Mouse (Mus musculus): Measurements from ENCODE around the gene Prex1. TPM values are rescaled to one million over a fixed set of nuclear protein-coding genes. Genes with fewer than 3 reads are reported as not detected.
"Not testable (repeated sequence)": the region's sequence is repeated elsewhere in the genome, so short reads cannot be mapped to it uniquely, and the experiment has no call there.

Gene Prex1
- total RNA-seq (2021) (10 to 100 TPM; 11.2 to 18.2 TPM), polyA plus RNA-seq (2012; rRNA removed) (35.4 and 37.9 TPM in 2 replicates)
- long read RNA-seq, full-length matches to known transcripts, result 1 of 6 reads
- long read RNA-seq, partial matches to known transcripts, result 4 of 6 reads
- long read RNA-seq, other reads (novel, unspliced or antisense), result 1 of 6 reads

DNA sequence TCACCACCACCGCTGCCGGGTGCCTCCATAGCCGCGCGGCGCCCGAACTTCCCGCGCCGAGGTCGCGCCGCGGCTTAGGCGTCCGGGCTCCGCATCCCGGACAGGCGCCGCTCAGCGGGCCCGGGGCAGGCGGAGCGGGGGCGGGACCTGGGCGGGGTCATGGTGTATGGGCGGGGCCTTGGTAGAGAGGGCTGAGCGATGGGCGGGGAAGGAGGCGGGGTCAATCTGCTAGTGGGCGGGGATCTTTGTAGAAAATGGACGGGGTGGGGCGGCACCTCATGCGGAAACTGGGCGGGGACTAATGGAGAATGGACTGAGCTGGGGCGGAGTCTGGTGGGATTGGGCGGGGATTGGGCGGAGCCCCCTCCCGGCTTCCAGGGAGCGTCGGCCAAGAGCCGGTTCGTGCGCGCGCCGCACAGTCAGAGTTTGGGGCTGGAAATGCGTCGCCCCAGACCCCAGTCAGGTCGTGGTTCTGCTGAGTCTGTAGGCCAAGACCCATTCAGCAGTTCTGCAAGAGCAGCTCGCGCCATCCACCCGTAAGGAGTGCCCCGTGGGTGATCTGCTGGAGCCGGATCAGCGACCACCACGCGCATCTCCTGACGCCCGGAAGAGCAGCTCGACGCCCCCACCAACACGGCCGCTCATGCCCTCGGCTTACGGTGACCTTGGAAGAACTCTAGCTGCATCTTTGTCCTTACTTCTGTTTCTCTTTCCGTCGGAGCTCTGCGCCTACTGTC is at the start of gene Prex1:
Gene Prex1, minus strand, starts transcription at position 143 of the 737 bp plus-strand sequence.
- peak; percentile 99 for DNase-seq

DNA sequence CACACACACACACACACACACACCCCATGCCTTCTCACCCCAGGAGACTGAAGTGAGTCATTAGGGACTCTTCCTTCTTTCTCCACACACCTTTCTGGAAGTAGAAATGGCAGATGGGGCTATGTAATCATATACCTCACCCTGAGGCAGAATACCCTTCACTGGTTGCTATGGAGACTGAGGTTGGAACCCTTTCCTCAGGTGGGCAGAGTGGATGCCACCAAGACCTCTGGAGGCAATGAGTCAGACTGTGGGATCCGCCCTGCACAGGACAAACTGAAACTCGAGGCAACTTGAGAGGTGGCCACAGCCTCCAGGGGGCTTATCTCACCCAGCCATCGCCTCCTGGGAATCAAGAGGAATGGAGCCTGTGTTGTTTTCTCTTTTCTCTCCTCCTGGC is 44.3 kb upstream of the Prex1 start:
- no peak for DNase-seq

DNA sequence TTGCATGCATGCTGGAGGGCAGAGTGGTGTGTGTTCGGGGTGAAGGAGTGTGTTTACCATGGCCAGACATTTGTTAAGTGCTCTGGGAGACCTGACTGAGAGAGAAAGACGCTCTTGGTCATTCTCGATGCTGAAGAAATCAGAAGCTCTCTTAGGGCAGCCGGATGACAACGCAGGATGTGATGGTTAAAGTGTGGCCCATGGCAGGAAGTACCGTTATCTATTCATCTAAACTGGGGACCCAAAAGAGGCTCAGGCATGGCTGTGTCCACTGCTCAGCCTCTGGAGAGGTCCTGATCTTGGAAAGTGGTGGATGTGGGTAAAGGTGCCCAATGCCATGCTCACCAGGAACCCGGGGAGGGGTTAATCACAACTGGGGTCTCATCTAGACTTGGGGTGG is 41.1 kb upstream of the Prex1 start:
- no peak for DNase-seq

DNA sequence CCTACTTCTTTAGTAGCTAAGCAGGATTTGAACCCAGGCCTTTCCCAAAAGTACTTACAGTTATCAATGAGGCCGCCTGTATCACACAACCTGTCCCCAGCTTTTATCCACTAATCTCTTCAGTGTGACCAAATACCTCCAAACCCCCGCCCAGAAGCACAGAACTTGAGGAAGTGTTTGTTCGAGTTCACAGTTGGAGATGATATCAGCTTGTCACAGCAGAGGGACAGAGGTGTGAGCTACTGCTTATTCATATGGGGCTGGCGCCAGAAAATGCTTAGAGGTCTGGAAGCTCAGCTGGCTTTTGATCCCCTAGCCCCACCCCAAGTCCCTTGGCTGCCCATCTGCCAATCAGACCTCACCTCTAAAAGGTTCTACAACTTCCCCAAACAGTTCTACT is 40.6 kb upstream of the Prex1 start:
- DNase-seq, result no peak

DNA sequence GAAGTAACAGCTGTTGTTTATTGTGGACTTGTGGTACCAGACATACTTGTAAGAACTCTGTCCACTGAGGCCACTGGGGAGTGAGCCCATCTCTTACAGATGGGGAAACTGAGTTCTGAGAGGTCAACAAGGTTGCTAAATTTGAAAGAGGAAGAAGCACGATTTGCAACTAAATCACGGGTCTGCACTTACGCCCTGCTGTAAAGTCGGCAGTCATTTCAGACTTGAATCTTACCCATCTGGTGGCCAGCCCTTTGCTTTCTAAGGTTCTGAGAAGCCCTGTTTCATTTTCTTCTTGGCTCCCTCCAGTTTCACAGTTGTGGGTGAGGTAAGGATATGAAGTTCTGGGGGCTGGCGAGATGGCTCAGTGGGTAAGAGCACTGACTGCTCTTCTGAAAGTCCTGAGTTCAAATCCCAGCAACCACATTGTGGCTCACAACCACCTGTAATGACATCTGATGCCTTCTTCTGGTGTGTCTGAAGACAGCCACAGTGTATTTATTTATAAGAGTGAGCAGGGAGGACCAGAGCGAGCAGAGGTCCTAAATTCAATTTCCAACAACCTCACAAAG is 37.1 kb upstream of the Prex1 start:
- DNase-seq, result no peak

DNA sequence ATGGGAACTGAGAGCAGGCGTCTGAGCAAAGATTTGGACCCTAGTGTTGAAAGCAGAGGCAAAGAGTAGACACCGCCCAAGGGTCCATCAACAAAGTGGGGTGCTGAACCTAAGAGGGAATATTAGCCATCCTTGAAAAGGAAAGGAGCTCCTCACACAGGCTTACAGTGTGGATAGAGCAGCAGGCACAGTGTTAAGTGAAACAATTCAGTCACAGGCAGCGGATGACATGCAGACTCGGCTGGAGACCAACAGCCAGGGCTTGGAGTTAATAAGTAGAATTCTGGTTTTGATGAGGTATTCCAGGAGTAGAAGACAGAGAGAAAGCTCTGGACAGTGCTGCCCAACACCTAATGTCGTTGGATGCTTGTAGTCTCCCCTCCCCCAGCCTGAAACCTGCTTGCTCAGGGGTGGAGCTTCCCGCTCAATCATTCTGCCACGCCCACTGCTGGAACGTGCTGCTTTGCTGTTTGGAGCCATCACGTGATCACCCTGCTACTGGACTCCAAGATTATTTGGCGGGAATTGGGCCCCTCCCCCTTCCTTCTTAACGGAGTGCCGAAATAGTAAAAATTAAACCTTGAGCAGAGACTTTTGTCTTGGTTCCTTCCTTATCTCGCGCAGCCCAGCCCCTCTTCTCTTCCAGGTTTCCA is 32.8 kb upstream of the Prex1 start:
- DNase-seq, result not testable (repeated sequence)

DNA sequence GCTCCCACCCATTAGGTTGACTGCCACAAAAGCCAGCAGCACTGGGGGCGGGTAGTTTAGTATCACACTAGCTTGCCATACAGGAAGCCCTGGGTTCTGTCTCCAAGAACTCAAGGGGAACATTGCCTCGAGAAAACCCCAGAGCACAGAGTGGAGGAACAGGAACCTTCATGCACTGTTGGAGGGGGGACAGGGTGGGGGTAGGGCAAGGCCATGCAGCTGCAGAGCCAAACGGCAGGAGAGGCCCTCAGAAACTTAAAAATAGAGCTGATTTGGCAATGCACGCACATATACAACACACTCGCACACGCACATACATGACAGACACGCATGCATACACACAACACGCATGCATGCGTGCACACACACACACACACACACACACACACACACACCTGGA is 32.2 kb upstream of the Prex1 start:
- DNase-seq, result no peak

DNA sequence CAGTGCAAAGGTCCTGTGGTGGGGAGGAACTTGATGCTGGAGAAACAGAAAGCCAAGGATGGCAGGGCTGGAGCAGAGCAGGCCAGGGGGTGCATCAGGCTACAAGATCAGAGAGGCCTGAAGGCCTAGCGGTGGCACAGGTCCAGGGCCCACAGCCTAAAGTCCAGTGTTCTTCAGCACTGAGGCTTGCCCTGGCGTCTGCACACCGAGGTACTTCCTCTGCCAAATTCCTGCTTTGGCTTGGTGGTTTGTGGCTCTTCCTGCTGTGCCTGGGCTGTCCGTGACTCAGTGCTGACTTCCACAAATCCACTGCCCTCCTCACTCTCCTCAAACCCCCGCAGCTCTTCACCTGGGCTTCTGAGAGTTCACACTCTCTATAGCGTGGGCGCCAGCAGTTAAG is 30.8 kb upstream of the Prex1 start:
- no peak for DNase-seq

DNA sequence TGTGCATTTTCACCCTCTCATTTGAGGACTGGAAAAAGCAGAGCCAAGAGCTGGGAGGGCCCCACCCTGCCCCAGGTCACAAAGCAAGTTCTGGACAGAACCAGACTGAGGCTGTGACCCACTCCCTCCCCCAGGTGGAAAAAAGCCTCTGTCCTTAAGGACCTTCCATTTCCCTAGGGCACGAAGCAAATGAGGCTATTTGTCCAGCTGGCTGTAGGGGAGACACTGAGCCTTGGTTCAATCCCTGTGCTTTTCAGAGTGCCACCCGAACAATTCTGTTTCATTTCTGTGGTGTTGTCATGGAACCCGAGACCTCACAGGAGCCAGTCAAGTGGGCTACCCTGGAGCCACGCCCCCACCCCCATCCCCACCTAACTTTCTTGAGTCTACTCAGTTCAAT is 29.9 kb upstream of the Prex1 start:
- no peak for DNase-seq

DNA sequence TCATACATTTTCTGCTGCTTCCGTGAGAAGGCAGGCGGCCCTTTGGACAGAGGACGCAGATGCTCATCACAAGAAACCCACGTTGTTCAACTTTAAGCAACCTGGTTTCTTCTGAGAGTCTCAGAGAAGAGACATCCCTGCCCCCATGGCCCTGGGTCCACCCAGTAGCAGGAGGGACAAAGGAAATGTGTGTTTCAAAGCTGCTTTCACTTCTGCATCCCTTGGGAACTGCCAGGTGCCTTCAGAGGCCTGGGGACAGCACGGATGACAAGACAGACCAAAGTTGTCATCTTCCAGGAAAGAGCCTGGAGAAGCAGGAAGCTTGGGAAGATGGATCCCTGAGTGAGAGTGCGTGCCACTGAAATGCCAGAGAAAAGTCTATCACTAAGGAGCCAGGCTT is 27.8 kb upstream of the Prex1 start:
- no peak for DNase-seq

DNA sequence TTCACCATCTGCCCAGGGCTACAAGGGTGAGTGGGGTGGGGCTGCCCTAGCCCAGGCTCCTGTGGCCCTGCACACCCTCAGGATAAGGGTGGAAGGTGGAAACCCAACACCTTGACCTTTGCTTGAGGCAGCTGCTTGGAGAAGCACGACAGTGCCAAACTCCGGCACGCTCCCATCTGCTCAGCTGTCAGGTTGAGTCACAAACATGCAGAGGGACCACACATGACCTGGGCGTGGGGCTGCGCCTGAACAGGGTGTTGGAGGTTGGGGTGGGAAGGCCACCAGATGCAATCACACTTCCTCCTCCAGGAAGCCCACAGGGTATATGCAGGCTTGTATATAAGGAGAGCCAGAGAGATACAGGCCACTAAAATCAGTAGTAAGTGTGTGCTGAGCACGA is 26.8 kb upstream of the Prex1 start:
- no peak for DNase-seq

DNA sequence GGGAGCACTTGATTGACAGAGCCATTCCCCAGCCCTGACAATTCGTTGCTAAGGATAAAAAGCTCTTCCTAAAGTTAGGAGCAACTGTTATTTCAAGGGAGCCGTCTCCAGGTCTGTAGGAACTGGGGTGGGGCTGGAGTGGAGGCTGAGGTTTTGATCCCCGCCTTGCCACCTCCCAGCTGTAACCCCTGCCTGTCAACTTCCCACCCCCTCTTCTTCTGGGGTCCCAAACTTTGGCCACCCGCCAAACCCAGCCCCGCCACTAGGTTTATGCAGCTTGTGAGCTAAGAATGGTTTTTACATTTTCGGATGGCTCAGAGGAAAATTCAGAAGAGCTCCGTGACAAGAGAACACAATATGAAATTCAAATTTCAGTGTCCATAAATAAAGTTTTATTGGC is 23.7 kb upstream of the Prex1 start:
- DNase-seq, result no peak

DNA sequence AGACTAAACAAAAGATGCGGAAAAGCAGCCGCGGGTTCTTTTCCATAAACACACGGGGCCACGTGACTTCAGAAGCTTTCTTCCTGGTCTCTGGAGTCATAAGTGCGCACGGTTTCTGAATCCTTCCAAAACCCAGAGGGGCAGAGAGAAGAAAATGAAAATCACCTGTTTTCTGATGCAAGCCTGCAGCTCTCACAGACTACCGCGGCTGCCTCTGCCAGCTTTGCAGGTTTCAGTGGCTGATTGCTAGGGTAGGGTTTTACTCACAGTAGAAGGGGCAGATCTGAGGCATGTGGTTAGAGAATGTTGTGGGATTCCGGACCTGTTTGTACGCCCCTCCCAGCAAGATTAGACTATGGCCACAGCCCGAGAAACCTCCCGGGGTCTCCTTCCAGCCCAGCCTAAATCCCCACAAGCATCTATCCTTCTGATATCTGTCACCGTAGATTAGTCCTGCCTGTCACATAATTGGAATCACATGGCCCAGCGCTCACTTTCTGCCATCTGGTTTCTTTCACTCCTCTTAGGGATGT is 21.9 kb upstream of the Prex1 start:
- DNase-seq, result no peak

DNA sequence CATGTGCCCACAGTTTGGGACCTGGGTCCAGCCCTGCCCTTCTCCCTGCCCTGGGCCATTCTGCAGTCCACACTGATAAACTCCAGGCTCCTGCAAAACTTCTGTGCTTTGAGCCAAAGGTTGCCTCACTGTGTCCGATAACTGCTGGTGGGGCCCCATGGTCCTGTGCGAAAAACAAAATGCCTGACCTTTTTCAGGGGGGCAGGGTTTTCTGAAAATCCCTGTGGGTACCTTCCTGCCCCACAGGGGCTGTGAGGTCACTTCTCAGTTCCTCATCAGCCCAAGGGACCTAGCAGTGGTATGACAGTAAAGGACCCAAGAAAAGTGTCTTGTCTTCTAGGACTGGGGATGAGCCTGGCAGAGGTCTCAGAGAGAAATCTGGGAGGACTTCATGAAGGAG is 19.2 kb upstream of the Prex1 start:
- DNase-seq, result no peak

DNA sequence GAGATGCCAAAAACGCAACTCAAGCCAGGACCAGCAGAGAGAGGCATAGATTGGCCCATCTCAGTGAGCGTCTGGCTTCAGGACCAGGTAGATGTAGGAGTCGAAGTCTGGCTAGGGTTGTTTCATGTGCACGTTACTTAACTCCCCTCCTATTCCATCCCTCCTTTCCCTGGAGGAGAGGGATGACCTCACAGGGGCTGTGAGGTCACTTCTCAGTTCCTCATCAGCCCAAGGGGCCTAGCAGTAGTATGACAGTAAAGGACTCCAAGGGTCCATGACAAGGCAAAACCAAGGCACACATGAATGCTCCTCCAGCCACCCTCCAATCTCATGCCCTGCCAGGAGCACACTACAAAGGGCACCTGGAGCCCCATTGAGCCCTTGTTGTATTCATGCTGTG is 18.5 kb upstream of the Prex1 start:
- no peak for DNase-seq

DNA sequence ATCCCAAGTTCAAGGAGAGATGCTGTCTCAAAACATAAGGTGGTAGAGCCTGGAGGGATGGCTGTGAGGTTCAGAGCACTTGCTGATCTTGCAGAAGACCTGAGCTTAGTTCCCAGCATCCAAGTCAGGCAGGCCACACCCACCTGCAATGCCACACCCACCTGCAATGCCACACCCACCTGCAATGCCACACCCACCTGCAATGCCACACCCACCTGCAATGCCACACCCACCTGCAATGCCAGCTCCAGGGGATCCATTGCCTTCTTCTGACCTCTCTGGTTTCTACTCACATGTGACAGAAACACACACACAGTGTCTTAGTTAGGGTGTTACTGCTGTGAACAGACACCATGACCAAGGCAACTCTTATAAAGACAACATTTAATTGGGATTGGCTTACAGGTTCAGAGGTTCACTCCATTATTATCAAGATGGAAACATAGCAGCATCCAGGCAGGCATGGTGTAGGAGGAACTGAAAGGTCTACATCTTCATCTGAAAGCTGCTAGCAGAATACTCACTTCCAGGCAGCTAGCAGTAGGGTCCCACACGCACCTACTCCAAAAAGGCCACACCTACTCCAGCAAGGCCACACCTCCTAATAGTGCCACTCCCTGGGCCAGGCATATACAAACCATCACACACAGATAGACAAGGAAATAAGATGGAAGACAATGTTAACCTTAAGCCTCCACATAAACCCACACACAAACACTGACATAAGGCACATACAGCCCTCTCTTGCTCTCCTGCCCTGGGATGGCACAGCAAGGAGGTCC is 17.7 kb upstream of the Prex1 start:
- not testable (repeated sequence) for DNase-seq

DNA sequence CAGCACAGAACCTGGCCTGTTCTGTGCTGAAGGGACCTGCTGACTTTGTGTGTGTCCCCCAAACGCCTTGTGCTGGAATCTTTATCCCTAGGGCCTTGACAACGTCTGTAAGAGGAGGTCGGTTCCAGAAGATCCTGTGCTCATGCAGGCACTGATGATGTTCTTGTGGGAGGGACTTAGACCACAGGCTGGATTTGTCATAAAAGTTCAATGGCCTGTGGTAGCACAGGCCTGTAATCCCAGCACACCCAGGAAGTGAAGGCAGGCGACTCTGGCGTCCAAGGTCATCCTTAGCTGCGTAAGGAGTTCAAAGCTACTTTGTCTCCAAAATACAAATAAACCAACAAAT is 16.9 kb upstream of the Prex1 start:
- no peak for DNase-seq

DNA sequence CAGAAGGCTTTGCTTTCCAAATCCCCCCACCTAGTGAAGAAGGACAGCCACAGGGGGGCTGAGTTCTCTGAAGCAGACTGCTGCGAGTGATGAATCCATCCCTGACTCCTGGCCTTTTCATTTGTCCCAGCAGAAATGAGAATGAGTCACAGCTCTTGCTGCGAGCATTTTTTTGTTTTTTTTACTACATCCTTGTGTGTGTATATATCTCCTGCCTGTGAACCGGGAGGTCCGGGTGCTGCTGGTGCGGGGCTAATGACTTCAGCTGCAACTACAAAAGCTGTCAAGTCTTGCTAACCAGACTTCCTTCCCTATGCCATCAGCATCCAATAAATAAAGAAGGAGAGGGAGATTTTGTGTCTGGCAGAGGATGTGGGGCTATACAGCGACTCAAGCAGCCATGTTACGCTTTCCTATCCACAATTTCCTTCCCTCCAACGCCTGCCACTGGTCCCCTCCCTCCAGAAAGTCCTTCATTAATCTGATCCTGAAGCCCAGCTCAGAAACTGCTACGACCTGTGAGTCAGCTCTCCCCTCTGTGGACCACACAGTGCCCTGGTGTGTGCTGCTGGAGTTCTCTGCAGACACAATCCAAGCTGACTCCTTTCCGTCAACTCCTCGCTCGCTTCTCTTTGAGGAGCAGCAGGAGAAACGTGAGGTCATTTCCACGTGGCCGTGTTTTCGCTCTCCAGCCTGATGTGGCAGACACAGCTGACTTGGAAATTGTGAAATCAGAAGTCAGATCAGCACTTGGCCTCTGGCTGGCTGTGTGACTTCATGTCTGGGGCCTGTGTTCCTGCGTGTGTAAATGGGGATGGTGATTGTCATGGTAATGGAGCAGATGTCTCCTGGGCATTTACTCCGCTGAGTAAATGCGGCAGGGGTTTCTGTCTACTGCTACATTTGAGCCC is 16.3 kb upstream of the Prex1 start:
- DNase-seq, result peak; percentile 85

DNA sequence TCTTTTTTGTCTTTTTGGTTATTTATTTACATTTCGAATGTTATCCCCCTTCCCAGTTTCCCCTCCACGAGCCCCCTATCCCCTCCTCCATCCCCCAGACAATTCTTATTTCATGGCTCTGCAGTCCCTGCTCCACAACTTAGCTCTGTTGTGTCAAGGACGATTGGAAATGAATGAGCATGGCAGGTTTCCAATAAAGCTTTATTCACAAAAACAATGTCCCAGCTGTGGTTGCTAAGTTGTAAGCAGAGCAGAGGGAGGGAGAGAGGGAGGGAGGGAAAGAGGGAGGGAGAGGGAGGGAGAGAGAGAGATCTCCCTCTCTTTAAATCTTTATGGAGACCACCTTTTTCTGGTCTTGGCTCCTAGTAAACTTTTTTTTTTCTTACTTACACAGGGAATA is 15.4 kb upstream of the Prex1 start:
- DNase-seq, result peak; percentile 35

DNA sequence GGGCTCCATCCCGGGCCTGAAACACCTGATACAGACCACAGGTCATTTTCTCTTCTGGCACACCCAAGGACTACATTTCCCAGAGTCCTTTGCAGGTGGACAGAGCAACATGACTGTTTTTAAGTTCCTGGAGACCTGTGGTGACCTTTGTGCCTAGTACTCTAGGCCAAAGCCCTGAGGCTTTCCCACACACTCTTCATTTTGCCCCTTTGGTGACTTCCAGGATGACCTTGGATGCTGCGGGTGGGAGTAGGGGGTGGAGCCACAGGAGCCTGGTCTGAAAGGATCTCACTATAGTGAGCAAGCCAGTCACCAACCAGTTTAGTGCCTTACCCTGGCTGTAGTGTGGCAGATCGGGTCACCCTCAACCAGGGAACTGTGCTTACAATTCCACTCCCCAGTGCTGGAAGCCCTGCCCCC is 14.6 kb upstream of the Prex1 start:
- peak; percentile 29 for DNase-seq

DNA sequence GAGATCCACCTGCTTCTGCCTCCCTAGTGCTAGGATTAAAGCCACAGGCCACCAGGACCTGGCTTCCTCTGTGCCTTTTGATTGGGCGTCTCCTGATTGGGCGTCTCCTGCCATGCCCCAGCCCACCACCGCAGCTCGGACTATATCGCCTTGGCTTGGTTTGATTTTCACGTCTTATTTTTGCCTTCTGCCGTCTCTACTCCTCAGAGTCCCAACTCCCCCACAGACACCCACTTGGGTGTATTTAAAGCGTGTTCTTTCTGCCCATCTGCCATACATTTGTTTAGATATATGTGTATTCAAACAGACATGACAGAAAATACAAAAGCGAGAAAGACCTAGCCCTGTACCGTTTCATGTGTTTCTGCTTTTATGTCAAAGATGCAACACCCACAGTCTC is 14.2 kb upstream of the Prex1 start:
- no peak for DNase-seq

Measured in adrenal gland, adult 2 months (tissue).